Mouse (Mus musculus) limb, embryonic 12.5 days (tissue): Measurements from ENCODE around the gene Gm11983. TPM values are rescaled to one million over a fixed set of nuclear protein-coding genes. Genes with fewer than 3 reads are reported as not detected.
"Not testable (repeated sequence)": the region's sequence is repeated elsewhere in the genome, so short reads cannot be mapped to it uniquely, and the experiment has no call there.

Experiments
- ATAC-seq: fragments of 200-750 bp; cut with Nextera tagmentation; 2 replicates; pipeline ENCODE4 v1.8.0; 2017; ENCODE audit warnings: low read depth, moderate TSS enrichment; ENCODE audit not compliant: insufficient number of reproducible peaks, insufficient read depth, low FRiP score, low TSS enrichment
- H3K27ac ChIP-seq: fragments of 300-500 bp; sonication (generic); 2 replicates; pipeline ENCODE4 v1.5.1; 2016; ENCODE audit warnings: mild to moderate bottlenecking, moderate library complexity
- H3K27me3 ChIP-seq: fragments of 300-500 bp; sonication (generic); 2 replicates; pipeline ENCODE4 v1.6.1; 2016; ENCODE audit warnings: mild to moderate bottlenecking, moderate library complexity
- H3K36me3 ChIP-seq: fragments of 300-500 bp; sonication (generic); 2 replicates; pipeline ENCODE4 v1.6.1; 2016; ENCODE audit warnings: mild to moderate bottlenecking, moderate library complexity
- H3K4me1 ChIP-seq: fragments of 300-500 bp; sonication (generic); replicated peaks from 2 replicates; pipeline ENCODE4 v1.6.1; 2016
- H3K4me2 ChIP-seq: fragments of 300-500 bp; sonication (generic); 2 replicates; pipeline ENCODE4 v1.6.1; 2016; ENCODE audit warnings: mild to moderate bottlenecking, moderate library complexity
- H3K4me3 ChIP-seq: fragments of 300-500 bp; sonication (generic); replicated peaks from 2 replicates; pipeline ENCODE4 v1.5.1; 2016; ENCODE audit warnings: mild to moderate bottlenecking
- H3K9ac ChIP-seq: fragments of 300-500 bp; sonication (generic); replicated peaks from 2 replicates; pipeline ENCODE4 v1.6.1; 2016; ENCODE audit warnings: mild to moderate bottlenecking, moderate library complexity
- H3K9me3 ChIP-seq: fragments of 300-500 bp; sonication (generic); 2 replicates; pipeline ENCODE4 v1.6.1; 2016; ENCODE audit warnings: mild to moderate bottlenecking, moderate library complexity
- WGBS: fragments of 180-500 bp; shearing (Covaris S2); methylation state at CpG from one replicate; pipeline ENCODE4 v1.1.7; 2016; 5-methylcytosine and 5-hydroxymethylcytosine counted together
- polyA plus RNA-seq: library from polyadenylated mRNA; unstranded; fragments of >200 nt; fragmentation: Nextera tagmentation; extraction: Ambion mirVana; gene quantifications from 2 replicates; pipeline ENCODE4 v1.2.1, GENCODE M21; 2016

Gm11983 gene
- polyA plus RNA-seq, 1 experiment from 2014 or later: not detected

DNA sequence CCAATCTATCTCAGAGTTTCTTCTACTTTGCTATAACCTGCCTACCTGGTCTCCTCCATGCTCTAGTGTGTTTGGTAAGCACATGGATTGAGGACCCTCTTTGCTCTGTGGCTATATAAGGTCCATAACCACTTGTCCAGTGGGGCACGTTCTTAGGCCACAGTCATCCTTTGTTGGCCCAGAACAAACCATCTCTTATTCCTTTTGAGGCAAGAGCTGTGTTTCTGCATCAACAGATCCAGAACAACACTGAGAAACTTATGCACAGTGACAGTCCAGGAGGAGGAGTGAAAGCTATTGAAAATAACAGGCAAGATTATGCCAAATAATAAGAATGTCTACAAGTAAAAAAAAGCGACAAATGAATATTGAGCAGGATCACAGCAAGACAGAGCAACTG lies 6.4 kb upstream of the Gm11983 start:
- Histone ChIP-seq H3K9ac (no peak overlapping the region), H3K27me3 (no peaks in the 10 kb centered on the region), H3K4me1 (no peaks in the 10 kb centered on the region), H3K4me2 (no peak overlapping the region), H3K36me3 (no peaks in the 10 kb centered on the region), H3K4me3 (no peak overlapping the region), H3K9me3 (no peaks in the 10 kb centered on the region), H3K27ac (no peak overlapping the region)
- WGBS: 87% methylated on average over 2 of the region's 2 CpGs
- no peak for ATAC-seq

DNA sequence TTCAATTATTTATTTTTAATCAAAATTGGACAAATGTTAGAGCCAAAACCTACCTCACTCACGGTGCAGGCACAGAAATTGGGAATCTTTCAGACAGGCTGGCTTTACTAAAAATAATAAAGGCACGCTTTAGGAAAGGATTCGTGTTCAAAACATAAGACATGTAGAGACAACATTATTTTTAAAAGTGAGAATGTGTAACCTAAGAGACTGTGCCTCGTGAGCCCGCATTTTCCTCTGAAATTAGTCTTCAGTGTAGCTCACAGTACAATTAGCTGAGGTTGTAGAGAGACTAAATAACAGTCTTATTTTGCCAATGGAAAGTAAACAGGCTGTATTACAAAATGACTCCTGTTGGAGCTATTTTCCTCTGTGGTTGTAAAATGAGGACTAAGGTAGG lies 4.7 kb upstream of the Gm11983 start:
- H3K27ac ChIP-seq: no peak overlapping the region
- H3K4me2 ChIP-seq: no peak overlapping the region
- no peaks in the 10 kb centered on the region for H3K9me3 ChIP-seq
- no peaks in the 10 kb centered on the region for H3K27me3 ChIP-seq
- 92% methylated on average over 5 of the region's 5 CpGs for WGBS
- H3K36me3 ChIP-seq: no peaks in the 10 kb centered on the region
- no peaks in the 10 kb centered on the region for H3K4me1 ChIP-seq
- no peak for ATAC-seq
- H3K9ac ChIP-seq: no peak overlapping the region
- H3K4me3 ChIP-seq: no peak overlapping the region

DNA sequence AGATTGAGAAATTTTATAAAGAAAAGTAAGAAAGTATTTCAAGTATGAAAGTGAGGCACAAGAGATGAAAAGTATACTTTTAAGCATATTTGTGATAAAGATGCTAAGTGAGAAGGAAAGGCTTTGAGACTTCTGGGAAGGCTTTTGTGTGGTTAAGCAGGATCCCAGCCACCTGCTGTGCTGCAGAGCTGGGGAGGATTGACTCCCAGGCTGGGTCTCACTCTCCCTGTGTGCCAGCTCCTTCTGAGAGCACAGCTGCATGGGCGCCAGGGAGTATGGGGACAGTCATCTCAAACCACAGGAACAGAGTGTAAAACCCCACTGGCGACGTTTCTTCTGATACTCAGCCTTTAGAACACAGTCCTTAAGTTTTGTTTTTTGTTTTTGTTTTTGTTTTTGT lies 3.3 kb upstream of the Gm11983 start:
- H3K27me3 ChIP-seq: no peaks in the 10 kb centered on the region
- no peaks in the 10 kb centered on the region for H3K9me3 ChIP-seq
- no peak overlapping the region for H3K4me2 ChIP-seq
- no peaks in the 10 kb centered on the region for H3K36me3 ChIP-seq
- no peak overlapping the region for H3K27ac ChIP-seq
- no peak for ATAC-seq
- 64% methylated on average over 3 of the region's 3 CpGs for WGBS
- H3K4me1 ChIP-seq: no peaks in the 10 kb centered on the region
- H3K4me3 ChIP-seq: no peak overlapping the region
- no peak overlapping the region for H3K9ac ChIP-seq

DNA sequence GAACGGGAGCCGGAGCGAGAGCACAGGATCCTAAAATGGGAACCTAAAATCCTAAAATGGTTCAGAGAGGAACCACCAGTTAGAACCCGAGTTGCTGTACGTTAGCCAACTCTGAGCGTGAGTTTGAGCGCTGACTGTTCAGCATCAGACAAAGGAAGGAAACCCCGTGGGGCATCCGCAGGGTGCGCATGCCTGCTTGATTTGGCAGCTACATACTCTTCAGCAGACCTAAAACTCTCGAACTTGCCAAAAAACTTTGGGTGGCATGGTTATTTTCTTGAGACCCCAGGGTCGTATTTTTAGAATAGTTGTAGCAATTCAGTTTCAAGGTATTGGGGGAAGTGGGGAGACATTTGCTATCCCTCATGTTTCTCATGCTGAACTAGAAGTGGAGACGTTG lies 2.8 kb downstream of the Gm11983 start:
- 0 out of 2 replicates have a peak, but pooled peaks cover 5% of the 10 kb centered on the region for H3K4me1 ChIP-seq
- WGBS: 75% methylated on average over 13 of the region's 13 CpGs
- no peaks in the 10 kb centered on the region for H3K27me3 ChIP-seq
- no peaks in the 10 kb centered on the region for H3K36me3 ChIP-seq
- H3K27ac ChIP-seq: no peak overlapping the region
- no peak for ATAC-seq
- H3K4me3 ChIP-seq: no peak overlapping the region
- no peak overlapping the region for H3K9ac ChIP-seq
- no peak overlapping the region for H3K4me2 ChIP-seq
- H3K9me3 ChIP-seq: no peaks in the 10 kb centered on the region

DNA sequence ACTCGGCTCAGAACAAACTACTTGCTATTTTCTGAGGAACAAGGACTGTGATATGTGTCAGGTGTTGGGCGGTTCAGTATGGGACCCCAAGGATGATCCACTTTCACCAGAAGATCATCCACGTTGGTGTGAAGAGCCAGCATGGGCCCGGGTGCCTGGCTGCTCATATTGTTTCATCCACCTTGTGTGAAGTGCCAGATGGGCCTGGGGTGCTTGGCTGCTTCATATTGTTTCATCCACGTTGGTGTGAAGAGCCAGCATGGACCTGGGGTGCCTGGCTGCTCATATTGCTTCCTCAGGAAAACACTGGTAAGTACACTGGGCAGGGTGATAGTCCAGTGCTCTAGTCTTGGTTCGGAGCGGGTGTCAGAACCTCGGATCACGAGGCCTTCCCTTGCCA lies 3.7 kb downstream of the Gm11983 start:
- no peak overlapping the region for H3K9ac ChIP-seq
- no peaks in the 10 kb centered on the region for H3K9me3 ChIP-seq
- 0 out of 2 replicates have a peak, but pooled peaks cover 5% of the 10 kb centered on the region for H3K4me1 ChIP-seq
- H3K4me2 ChIP-seq: no peak overlapping the region
- no peaks in the 10 kb centered on the region for H3K27me3 ChIP-seq
- H3K36me3 ChIP-seq: no peaks in the 10 kb centered on the region
- no peak overlapping the region for H3K27ac ChIP-seq
- 85% methylated on average over 9 of the region's 9 CpGs for WGBS
- no peak for ATAC-seq
- H3K4me3 ChIP-seq: no peak overlapping the region

DNA sequence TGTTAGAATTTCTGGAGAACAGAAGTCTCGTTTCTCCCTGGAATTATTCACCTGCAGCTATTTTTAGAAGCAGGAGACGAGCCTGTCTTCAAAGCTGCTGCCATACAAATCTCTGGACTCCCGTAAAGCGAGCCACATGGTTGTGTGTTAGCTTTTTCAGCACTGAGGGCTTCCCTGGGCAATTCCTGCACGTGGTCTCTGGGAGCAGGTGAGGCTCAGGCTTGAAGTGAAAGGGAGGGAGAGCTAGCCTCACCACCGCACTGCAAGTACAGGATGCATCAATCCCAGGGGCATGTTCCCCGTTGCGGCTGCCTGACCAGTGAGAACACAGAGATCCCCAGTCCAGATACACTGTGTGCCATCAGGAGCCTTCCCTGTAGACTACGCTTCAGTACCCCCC lies 5.5 kb downstream of the Gm11983 start:
- 56% methylated on average over 9 of the region's 9 CpGs for WGBS
- H3K9ac ChIP-seq: no peak overlapping the region
- H3K4me1 ChIP-seq: 0 out of 2 replicates have a peak, but pooled peaks cover 5% of the 10 kb centered on the region
- H3K27ac ChIP-seq: no peak overlapping the region
- H3K4me2 ChIP-seq: no peak overlapping the region
- H3K27me3 ChIP-seq: no peaks in the 10 kb centered on the region
- H3K36me3 ChIP-seq: no peaks in the 10 kb centered on the region
- H3K9me3 ChIP-seq: no peaks in the 10 kb centered on the region
- no peak for ATAC-seq
- no peak overlapping the region for H3K4me3 ChIP-seq

DNA sequence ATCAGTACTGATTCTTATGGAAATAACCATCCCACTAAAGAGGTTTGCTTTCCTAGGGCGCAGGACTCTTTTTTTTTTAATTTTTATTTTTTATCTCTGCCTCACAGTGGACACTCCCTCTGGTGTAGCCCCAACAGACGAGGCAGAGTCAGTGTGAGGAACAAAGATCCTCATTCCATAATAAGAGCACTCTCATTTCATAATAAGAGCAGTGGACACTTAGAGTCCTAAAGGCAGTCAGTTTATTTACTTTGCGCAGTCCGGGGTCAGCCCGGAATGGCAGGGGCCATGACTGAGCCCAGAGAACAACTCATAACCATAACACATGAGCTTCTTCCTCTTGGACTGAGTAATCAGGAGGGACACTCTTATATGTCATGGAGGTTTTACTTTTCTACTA lies 9.3 kb downstream of the Gm11983 start:
- 69% methylated on average over 5 of the region's 5 CpGs for WGBS
- Histone ChIP-seq H3K36me3 (no peaks in the 10 kb centered on the region), H3K4me2 (no peak overlapping the region), H3K9ac (no peak overlapping the region), H3K4me3 (no peak overlapping the region), H3K4me1 (0 out of 2 replicates have a peak, but pooled peaks cover 5% of the 10 kb centered on the region), H3K27ac (no peak overlapping the region), H3K9me3 (no peaks in the 10 kb centered on the region), H3K27me3 (no peaks in the 10 kb centered on the region)
- no peak for ATAC-seq

DNA sequence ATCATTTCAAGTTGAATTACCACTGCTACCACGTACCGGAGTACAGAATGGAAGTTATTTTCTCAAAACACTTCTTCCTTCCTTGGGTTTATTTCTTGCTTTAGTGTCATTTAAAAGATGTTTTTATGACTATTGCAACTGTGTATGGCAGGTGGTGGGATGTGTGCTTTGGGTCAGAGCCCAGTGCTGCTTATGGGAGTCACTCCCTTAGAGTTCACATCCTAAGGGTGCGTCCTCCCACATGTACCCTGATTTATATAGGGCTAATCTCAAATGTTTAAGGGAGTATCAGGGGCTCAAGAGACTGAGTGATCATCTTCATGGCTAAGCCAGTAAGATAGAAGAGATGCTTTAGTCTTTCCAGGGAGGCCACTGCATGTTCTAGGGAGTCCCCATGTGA lies 11.3 kb downstream of the Gm11983 start:
- Histone ChIP-seq H3K27ac (no peak overlapping the region), H3K9me3 (no peaks in the 10 kb centered on the region), H3K9ac (no peak overlapping the region), H3K36me3 (no peaks in the 10 kb centered on the region), H3K4me3 (no peak overlapping the region), H3K27me3 (no peaks in the 10 kb centered on the region), H3K4me2 (no peak overlapping the region), H3K4me1 (no peaks in the 10 kb centered on the region)
- 92% methylated on average over 3 of the region's 3 CpGs for WGBS
- no peak for ATAC-seq

DNA sequence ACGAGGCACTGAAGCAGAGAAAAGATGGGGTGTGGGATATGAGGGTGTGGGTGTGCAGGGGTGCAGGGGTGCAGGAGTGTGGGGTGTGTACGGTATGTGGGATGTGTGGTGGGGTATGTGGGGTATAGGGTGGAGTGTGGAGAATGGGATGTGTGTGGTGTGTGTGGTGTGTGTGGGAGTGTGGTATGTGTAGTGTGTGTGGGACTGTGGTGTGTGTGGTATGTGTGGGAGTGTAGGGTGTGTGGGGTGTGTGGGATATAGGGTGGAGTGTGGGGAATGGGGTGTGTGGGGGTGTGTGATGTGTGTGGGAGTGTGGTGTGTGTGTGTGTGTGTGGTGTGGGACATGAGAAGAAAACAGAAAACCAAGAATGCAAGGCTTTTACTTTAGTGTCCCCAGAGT lies 14.3 kb downstream of the Gm11983 start:
- WGBS: 85% methylated on average over 2 of the region's 2 CpGs

DNA sequence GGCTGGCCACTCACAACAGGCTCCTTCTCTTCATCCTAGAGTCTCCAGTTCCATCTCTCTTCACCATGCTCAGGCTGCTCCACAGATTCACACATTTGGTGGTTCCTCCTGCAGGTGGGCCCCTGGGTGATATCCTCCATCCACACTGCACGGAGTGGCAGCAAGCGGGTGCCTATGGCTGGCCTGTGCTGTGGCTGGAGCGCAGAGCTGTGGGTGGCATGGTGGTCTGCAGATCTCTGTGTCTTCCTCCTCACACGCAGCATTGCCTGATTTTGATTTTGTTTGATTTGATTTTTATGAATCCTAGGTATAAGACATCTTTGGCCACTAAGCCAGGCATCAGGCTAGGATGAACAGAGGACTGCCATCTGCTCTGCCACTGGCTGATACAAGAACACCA lies 23.0 kb downstream of the Gm11983 start:
- Histone ChIP-seq H3K4me2 (no peak overlapping the region), H3K27ac (no peak overlapping the region), H3K4me3 (no peak overlapping the region), H3K4me1 (no peaks in the 10 kb centered on the region), H3K27me3 (no peaks in the 10 kb centered on the region), H3K9me3 (no peaks in the 10 kb centered on the region), H3K9ac (no peak overlapping the region), H3K36me3 (no peaks in the 10 kb centered on the region)
- no peak for ATAC-seq
- WGBS: 93% methylated on average over 4 of the region's 4 CpGs

More for the DNA sequence above, 14.3 kb downstream of the Gm11983 start:
- H3K27me3 ChIP-seq: no peaks in the 10 kb centered on the region
- H3K4me1 ChIP-seq: no peaks in the 10 kb centered on the region
- no peak overlapping the region for H3K27ac ChIP-seq
- no peak overlapping the region for H3K9ac ChIP-seq
- no peak; the same call in 1 of the 2 replicates for ATAC-seq
- no peaks in the 10 kb centered on the region for H3K36me3 ChIP-seq
- H3K9me3 ChIP-seq: no peaks in the 10 kb centered on the region
- H3K4me3 ChIP-seq: no peak overlapping the region
- no peak overlapping the region for H3K4me2 ChIP-seq

DNA sequence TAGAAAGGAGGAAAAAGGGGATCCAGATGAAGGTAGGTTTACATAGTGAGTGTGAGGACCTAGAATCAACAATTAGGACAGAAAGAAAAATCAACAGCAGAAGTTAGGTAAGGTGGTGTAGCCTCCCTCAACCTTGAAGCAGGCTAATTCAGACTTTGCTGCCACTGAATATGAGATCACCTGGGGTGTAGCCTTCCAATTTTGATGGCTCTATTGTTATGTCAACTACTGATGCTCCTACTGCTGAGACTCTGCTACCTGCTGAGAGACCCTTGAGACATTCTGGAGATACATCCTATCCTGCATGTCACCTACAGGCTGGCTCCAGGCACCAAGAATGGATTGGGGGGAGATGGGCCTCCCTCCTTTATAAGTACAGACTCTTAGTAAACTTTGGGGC lies 34.6 kb downstream of the Gm11983 start:
- H3K36me3 ChIP-seq, H3K4me1 ChIP-seq, ATAC-seq, H3K4me2 ChIP-seq, H3K4me3 ChIP-seq, H3K27ac ChIP-seq, H3K27me3 ChIP-seq, H3K9ac ChIP-seq, H3K9me3 ChIP-seq: not testable (repeated sequence)

DNA sequence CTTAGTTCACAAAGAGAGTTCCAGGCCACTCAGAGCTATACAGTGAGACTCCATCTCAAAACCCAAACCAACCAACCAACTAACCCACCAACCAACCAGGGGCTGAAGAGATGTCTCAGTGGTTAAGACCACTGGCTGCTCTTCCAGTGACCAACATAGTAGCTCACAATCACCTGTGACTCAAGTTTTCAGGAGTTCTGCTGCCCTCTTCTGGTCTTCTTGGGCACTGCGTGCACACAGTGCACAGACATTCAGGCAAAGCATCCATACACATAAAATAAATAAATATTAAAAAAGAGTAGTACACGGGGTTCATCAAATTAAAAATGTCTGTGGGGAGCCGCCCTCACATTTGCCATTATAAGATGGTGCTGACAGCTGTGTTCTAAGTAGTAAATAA lies 46.8 kb downstream of the Gm11983 start:
- Histone ChIP-seq H3K9ac (no peak overlapping the region), H3K4me1 (no peaks in the 10 kb centered on the region), H3K36me3 (no peaks in the 10 kb centered on the region), H3K4me2 (no peak overlapping the region), H3K9me3 (peaks cover 6% of the 10 kb centered on the region; the same call in 1 of the 2 replicates), H3K27me3 (no peaks in the 10 kb centered on the region), H3K4me3 (no peak overlapping the region), H3K27ac (no peak overlapping the region)
- ATAC-seq: no peak
- WGBS: 91% methylated on average over 3 of the region's 3 CpGs
